Mouse (Mus musculus) CD4-positive naive resting alpha-beta T cell, adult 76 days (primary cell): ENCODE measurements around the gene Lat. TPM values are rescaled to one million over a fixed set of nuclear protein-coding genes. Genes with fewer than 3 reads are reported as not detected.

Experiments used
- total RNA-seq: library from RNA; stranded (reverse); gene quantifications from one replicate; pipeline ENCODE4 v1.2.4, GENCODE M21; 2023

Lat gene
- total RNA-seq = 637 TPM

DNA sequence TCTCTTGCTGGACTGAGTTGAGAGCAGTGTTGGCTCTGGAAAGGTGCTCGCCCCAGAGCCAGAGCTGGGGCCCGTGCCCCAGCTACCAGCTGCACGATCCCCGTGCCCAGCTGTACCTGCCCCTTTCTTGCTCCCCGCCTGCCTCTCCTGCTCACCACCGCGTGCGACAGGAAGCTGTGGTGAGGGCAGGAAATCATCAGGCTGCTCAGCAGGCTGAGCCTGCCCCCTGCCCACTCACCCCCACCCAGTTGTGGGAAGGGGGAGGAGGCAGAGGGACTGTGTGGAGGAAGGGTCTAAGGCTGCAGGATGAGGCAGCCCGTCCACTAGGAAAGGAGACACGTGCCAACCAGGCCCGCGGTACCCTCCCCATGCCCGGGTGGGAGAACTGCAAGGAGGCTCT is at the start of gene Lat:
Gene Lat (minus strand): TSS at position 178 of the 400 bp plus-strand sequence.

DNA sequence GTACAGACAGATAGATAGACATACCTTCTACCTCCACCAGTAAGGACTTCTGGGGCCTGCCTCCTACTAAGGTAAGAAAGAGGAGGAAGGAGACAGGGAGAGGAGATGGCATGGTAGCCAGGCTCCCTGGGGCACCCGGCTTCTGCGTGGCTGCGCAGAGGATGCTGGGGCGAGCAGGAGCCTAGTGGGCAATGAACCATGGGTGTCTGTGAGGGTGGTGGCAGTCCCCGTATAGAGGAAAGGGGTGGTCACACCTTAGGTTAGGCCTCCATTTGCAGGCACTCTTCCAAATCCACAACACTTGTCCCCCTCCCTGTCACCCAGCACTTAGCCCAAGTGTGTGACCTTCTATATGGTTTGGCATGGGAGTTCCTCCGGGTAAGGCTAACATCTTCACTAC is 45.4 kb upstream of the Lat start, which contains the start of gene Cd19:
Gene Cd19 (minus strand): TSS at position 165 of the 400 bp plus-strand sequence.

DNA sequence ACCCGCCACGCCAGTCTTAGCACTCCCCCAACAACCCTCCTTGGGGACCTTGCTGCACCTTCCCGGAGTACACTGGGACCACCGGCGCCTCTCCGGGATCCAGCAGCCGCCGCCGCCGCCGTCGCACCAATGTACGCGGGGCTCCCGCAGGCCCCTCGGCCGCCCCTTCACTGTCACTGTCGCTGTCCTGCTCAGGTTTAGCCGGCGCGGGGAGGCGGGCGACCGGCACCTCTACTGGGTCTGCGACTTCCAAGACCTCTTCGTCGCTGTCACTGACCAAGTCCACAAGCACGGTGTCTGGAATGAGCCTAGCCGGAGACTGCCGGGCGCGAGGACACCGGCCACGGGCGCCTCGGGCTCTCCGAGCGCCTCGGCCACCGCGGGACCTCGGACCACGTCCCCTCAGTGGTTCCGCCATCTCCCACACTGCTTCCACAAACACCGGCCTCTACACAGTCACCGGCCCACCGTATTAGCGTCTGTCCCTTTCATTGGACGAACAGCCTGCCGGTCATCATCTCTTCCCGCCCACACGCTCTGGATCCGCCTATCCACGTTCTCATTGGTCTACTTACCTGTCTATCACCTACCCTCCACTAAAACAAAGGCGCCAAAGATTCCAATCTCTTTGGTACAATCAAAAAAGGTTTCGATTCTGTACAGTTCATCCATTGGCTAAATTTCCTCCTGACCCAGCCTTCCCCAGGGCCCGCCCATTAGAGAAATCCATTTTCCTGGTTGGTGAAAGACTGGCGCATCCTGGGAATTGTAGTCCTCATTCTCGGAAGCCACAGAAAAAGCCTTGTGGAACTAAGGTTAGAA is 27.1 kb upstream of the Lat start, which contains the start of gene Nfatc2ip:
Gene Nfatc2ip (minus strand): TSS at position 440 of the 822 bp plus-strand sequence.

DNA sequence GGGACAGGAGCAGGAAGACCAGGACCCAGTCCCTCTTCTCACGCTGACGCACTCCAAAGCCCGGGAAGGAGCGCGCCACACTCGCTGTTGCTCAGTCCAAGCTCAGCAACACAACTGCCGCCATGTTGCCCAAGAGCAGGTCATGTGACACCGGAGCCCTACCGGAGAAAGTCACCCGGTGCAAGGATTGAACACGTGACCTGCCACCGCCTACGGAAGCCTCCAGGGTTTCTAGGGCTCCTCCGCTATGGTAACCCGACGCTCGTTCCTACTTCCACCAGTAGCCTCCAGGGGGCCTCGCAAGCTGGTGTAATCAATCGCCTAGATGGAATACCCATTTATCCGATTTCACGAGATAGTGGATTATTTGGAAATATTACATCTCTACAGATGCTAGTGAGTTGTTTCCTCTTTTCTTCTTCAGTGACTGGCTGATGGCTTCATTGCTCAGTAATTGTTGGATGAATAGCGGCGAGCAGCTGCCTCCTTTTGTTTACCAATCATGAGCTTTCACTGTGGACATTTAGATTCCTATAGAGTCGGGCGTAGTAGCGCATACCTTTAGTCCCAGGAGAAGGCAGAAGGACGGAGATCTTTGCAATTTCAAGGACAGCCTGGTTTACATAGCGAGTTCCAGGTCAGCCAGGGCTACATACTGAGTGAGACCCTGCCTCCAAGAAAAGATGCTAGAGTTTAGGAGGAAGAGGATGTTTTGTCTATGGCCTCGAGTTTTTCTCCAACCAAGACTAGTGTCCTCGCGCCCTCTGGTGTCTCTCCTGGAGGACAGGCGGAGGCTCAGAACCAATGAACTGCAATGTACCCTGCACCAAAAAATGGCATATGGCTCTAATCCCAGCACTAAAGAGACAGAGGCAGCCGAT is 8.1 kb upstream of the Lat start, which contains the start of gene Spns1:
Gene Spns1 (minus strand): TSS at position 173 of the 881 bp plus-strand sequence.

Other genes with a start within 250 kb of the Lat start
- 226 TPM for gene Xpo6, start 169.1 kb downstream of the Lat start, total RNA-seq
- 43.1 TPM for gene Sbk1, start 97.0 kb downstream of the Lat start, total RNA-seq
- gene Spns1, start 7.9 kb upstream of the Lat start, total RNA-seq = 56.5 TPM
- 17.0 TPM for gene Nfatc2ip, start 27.2 kb upstream of the Lat start, total RNA-seq
- gene Cd19, start 45.3 kb upstream of the Lat start, total RNA-seq = 69.0 TPM
- 44.7 TPM for gene Rabep2, start 59.2 kb upstream of the Lat start, total RNA-seq
- gene Atp2a1, start 93.5 kb upstream of the Lat start, total RNA-seq = 1.1 TPM
- gene Sh2b1, start 105.9 kb upstream of the Lat start, total RNA-seq = 78.7 TPM
- gene Tufm, start 117.8 kb upstream of the Lat start, total RNA-seq = 39.3 TPM
- gene Atxn2l, start 133.9 kb upstream of the Lat start, total RNA-seq = 217 TPM
- 106 TPM for gene Eif3c, start 196.8 kb upstream of the Lat start, total RNA-seq
- 4.6 TPM for gene Apobr, start 215.4 kb upstream of the Lat start, total RNA-seq
- 90.5 TPM for gene Cln3, start 216.2 kb upstream of the Lat start, total RNA-seq
- gene Il27, start 225.4 kb upstream of the Lat start, total RNA-seq = not detected